Mouse (Mus musculus) ES-Bruce4 (cell line): ENCODE measurements around the gene Fmnl2.

ENCODE experiments used
- CTCF ChIP-seq: IDR thresholded peaks from one replicate; pipeline ENCODE4 v1.8.1; 2011; ENCODE audit warnings: low read depth, low read length
- POLR2A ChIP-seq: IDR thresholded peaks from one replicate; pipeline ENCODE4 v1.8.1; 2011; ENCODE audit warnings: low read length; ENCODE audit not compliant: insufficient read depth

GRCm38 (mm10) chr2:53053714-53054113 is 196.1 kb downstream of the Fmnl2 start:
- no peak for TF ChIP-seq CTCF
- TF ChIP-seq POLR2A = no peak
